27 mouse cellular contexts compared by ENCODE assay signal in genomic region chr1:177667041-177667791, GRCm38 (mm10).
A peak's percentile ranks its signal among the peaks of the same experiment; 100 is the strongest.
DNase-seq lines count a peak whose midpoint lies in the region; ATAC-seq lines count a peak whose summit lies in the region.
"Had no signal": no experiment of that assay in that cellular context is flagged by ENCODE, and none has a peak within 500 bp of the region (broad histone marks: within the 10 kb centered on the region; RNA-seq: fewer than 3 reads in every experiment).

No protein-coding gene starts in this region.

- intact Hi-C loops in heart, postnatal 14 days (cut with DNase I): no loop called here

- H3K27me3 ChIP-seq in splenic B cell, adult 2 months (ENCODE audit: control insufficient read depth, insufficient read depth, low read length, poor library complexity, severe bottlenecking): no peaks in the 10 kb centered on the region
- H3K27me3 ChIP-seq: heart, embryonic 15.5 days; kidney, embryonic 15.5 days; limb, embryonic 12.5 days; lung, embryonic 15.5 days; neural tube, embryonic 12.5 days; stomach, embryonic 15.5 days had no signal

- peak; percentile 79 for ATAC-seq in common myeloid progenitor, adult 5-6 weeks (replicated peaks; ENCODE audit: low read depth, poor library complexity, severe bottlenecking)
- peak; percentile 79 for ATAC-seq in megakaryocyte progenitor cell, adult 5-6 weeks (replicated peaks; ENCODE audit: poor library complexity)
- ATAC-seq: CD4-positive, CD25-positive, alpha-beta regulatory T cell, adult 4 months; forebrain, embryonic 16.5 days had no signal

- H3K36me3 ChIP-seq in splenic B cell, adult 2 months (ENCODE audit: control insufficient read depth, insufficient read depth, low read length, poor library complexity, severe bottlenecking): no peaks in the 10 kb centered on the region
- H3K36me3 ChIP-seq: heart, embryonic 15.5 days; kidney, embryonic 15.5 days; limb, embryonic 12.5 days; lung, embryonic 15.5 days; neural tube, embryonic 12.5 days; stomach, embryonic 15.5 days had no signal

- peak; percentile 73 for DNase-seq in heart, adult 11 months
- DNase-seq in heart, postnatal 14 days: no peak
- peak; percentile 81 for DNase-seq in splenic B cell, adult 2 months (ENCODE audit: low read depth, low spot score)
- DNase-seq in thymus, postnatal 14 days: no peak
- DNase-seq in thymus, postnatal 25 days: no peak
- DNase-seq in kidney, postnatal 10 days: no peak
- DNase-seq: adrenal gland, postnatal 36 days; cerebellum, adult 18-20 months; cerebellum, postnatal 10 days; gastrocnemius, adult 2 months; gastrocnemius, postnatal 36 days; heart, postnatal 4 days; kidney, adult 18-20 months; kidney, postnatal 36 days; midbrain, embryonic 14.5 days; retina, postnatal 1 day; right cerebral cortex, postnatal 25 days had no signal

Comparison
In these comparisons a context has a peak if more than half of its experiments do, and no peak if none do; other contexts are left out.
1. DNase-seq: peak in heart, adult 11 months (single experiment) and splenic B cell, adult 2 months (single experiment); none in heart, postnatal 14 days (0 of 2), thymus, postnatal 14 days (single experiment), thymus, postnatal 25 days (single experiment) and kidney, postnatal 10 days (single experiment).